Mouse (Mus musculus) heart, adult 2 months (tissue): ENCODE measurements around the gene Rft1. TPM values are rescaled to one million over a fixed set of nuclear protein-coding genes. Genes with fewer than 3 reads are reported as not detected.

Experiments used
- DNase-seq, 2 experiments: peaks; one replicate each; pipeline ENCODE4 v3.0.0; 2021
- H3K27ac ChIP-seq: fragments of 200-600 bp; 2 replicates; pipeline ENCODE4 v1.8.1; 2022
- H3K27me3 ChIP-seq: fragments of 200-500 bp; 2 replicates; pipeline ENCODE4 v1.6.1; 2012; ENCODE audit warnings: mild to moderate bottlenecking, low read length, inconsistent platforms, mixed read lengths; ENCODE audit not compliant: control insufficient read depth, insufficient read depth
- H3K36me3 ChIP-seq: fragments of 200-500 bp; 2 replicates; pipeline ENCODE4 v1.6.1; 2012; ENCODE audit warnings: low read length, inconsistent platforms; ENCODE audit not compliant: control insufficient read depth, insufficient read depth
- H3K4me1 ChIP-seq: fragments of 200-500 bp; 2 replicates; pipeline ENCODE4 v1.6.1; 2011; ENCODE audit warnings: low read length; ENCODE audit not compliant: control insufficient read depth, insufficient read depth
- H3K4me3 ChIP-seq: fragments of 200-600 bp; 2 replicates; pipeline ENCODE4 v1.8.1; 2022
- H3K79me2 ChIP-seq: fragments of 200-500 bp; replicated peaks from 2 replicates; pipeline ENCODE4 v1.6.1; 2012; ENCODE audit warnings: mild to moderate bottlenecking, inconsistent platforms, low read length, moderate library complexity, mixed read lengths; ENCODE audit not compliant: control insufficient read depth, insufficient read depth
- H3K9ac ChIP-seq: fragments of 200-500 bp; 2 replicates; pipeline ENCODE4 v1.6.1; 2012; ENCODE audit warnings: low read depth, mild to moderate bottlenecking, control low read depth, inconsistent platforms, low read length, mixed read lengths
- CTCF ChIP-seq: fragments of 200-600 bp; IDR thresholded peaks from 2 replicates; pipeline ENCODE4 v1.8.1; 2022; ENCODE audit warnings: antibody characterized with exemption, mild to moderate bottlenecking, moderate library complexity
- EP300 ChIP-seq: fragments of 200-500 bp; IDR thresholded peaks from 2 replicates; pipeline ENCODE4 v1.6.1; 2011; ENCODE audit warnings: low read depth, low read length, control low read depth; ENCODE audit not compliant: insufficient read depth
- POLR2A ChIP-seq: fragments of 200-500 bp; IDR thresholded peaks from 2 replicates; pipeline ENCODE4 v1.6.1; 2011; ENCODE audit warnings: mild to moderate bottlenecking, low read depth, low read length, control low read depth; ENCODE audit not compliant: insufficient read depth
- WGBS: fragments of 180-500 bp; shearing (Covaris S2); methylation state at CpG from one replicate; pipeline ENCODE4 v1.1.7; 2018; 5-methylcytosine and 5-hydroxymethylcytosine counted together
- intact Hi-C: fragments of 180-260 bp; cut with DNase I; formaldehyde crosslinking; loops from one replicate; pipeline ENCODE4 v1.15.1; 2025
- polyA plus RNA-seq: library from polyadenylated mRNA; depleted of rRNA; stranded (reverse); fragments of >200 nt; gene quantifications from 2 replicates; pipeline ENCODE4 v1.2.3, GENCODE M21; 2012
- total RNA-seq, 2 experiments: library from RNA; stranded (reverse); gene quantifications; 2 replicates each; pipeline ENCODE4 v1.2.3; 2021

Rft1 gene
- total and polyA plus RNA-seq, 3 experiments, result 6.1 to 8.8 (median 8.1) TPM

GRCm38 (mm10) chr14:30619982-30620578 lies 34.1 kb upstream of the Rft1 start:
- H3K79me2 ChIP-seq, result no peaks in the 10 kb centered on the region
- TF ChIP-seq POLR2A (no peak), EP300 (no peak), CTCF (no peak)
- peak in 1 of 2 experiments; percentile 52 for DNase-seq
- no peak overlapping the region for H3K4me3 ChIP-seq
- no peaks in the 10 kb centered on the region for H3K27me3 ChIP-seq
- no peak overlapping the region for H3K27ac ChIP-seq
- H3K36me3 ChIP-seq, result no peaks in the 10 kb centered on the region
- peaks cover 2% of the 10 kb centered on the region; the same call in 1 of the 2 replicates for H3K4me1 ChIP-seq
- 62% methylated on average over 7 of the region's 7 CpGs for WGBS
- intact Hi-C loops, result no loop called here
- H3K9ac ChIP-seq, result no peak overlapping the region

GRCm38 (mm10) chr14:30622130-30622529 lies 32.0 kb upstream of the Rft1 start:
- DNase-seq, result no peak
- no peaks in the 10 kb centered on the region for H3K36me3 ChIP-seq
- no peaks in the 10 kb centered on the region for H3K27me3 ChIP-seq
- TF ChIP-seq POLR2A (no peak), EP300 (no peak), CTCF (no peak)
- no peaks in the 10 kb centered on the region for H3K79me2 ChIP-seq
- no peak overlapping the region for H3K27ac ChIP-seq
- 62% methylated on average over 7 of the region's 7 CpGs for WGBS
- H3K4me3 ChIP-seq, result no peak overlapping the region
- intact Hi-C loops, result no loop called here
- H3K9ac ChIP-seq, result no peak overlapping the region
- H3K4me1 ChIP-seq, result peaks cover 2% of the 10 kb centered on the region

- H3K4me3 ChIP-seq, result no peak overlapping the region
- H3K9ac ChIP-seq, result no peak overlapping the region
- H3K79me2 ChIP-seq, result no peaks in the 10 kb centered on the region
- WGBS, result 90% methylated on average over 8 of the region's 8 CpGs
- peaks cover 2% of the 10 kb centered on the region for H3K4me1 ChIP-seq
- intact Hi-C loops, result no loop called here
- no peak overlapping the region for H3K27ac ChIP-seq
- no peaks in the 10 kb centered on the region for H3K27me3 ChIP-seq
- no peaks in the 10 kb centered on the region for H3K36me3 ChIP-seq
- no peak for DNase-seq
- TF ChIP-seq EP300 (no peak), CTCF (no peak), POLR2A (no peak)
These were observed 31.6 kb upstream of the Rft1 start for GRCm38 (mm10) chr14:30622556-30622955.

- WGBS, result 50% methylated on average over 8 of the region's 8 CpGs
- Histone ChIP-seq H3K27me3 (no peaks in the 10 kb centered on the region), H3K9ac (no peak overlapping the region), H3K4me1 (peaks cover 2% of the 10 kb centered on the region), H3K4me3 (peak overlapping the region; percentile 93; the same call in 1 of the 2 replicates), H3K79me2 (no peaks in the 10 kb centered on the region), H3K36me3 (no peaks in the 10 kb centered on the region), H3K27ac (no peak overlapping the region; the same call in 1 of the 2 replicates)
- intact Hi-C loops, result no loop called here
- no peak for TF ChIP-seq EP300
- TF ChIP-seq CTCF, result peak; percentile 7; the same call in 1 of the 2 replicates
- TF ChIP-seq POLR2A, result no peak
- no peak for DNase-seq
These were observed 29.9 kb upstream of the Rft1 start for GRCm38 (mm10) chr14:30624277-30624721.

- DNase-seq, result peak; percentile 62 to 72
- intact Hi-C loops, result no loop called here
- peak overlapping the region; percentile 93 for H3K4me3 ChIP-seq
- no peaks in the 10 kb centered on the region for H3K36me3 ChIP-seq
- peak overlapping the region; percentile 78 for H3K9ac ChIP-seq
- no peaks in the 10 kb centered on the region for H3K79me2 ChIP-seq
- H3K4me1 ChIP-seq, result peaks cover under 1% of the 10 kb centered on the region
- 3% methylated on average over 39 of the region's 39 CpGs for WGBS
- H3K27me3 ChIP-seq, result no peaks in the 10 kb centered on the region
- no peak for TF ChIP-seq CTCF
- no peak for TF ChIP-seq POLR2A
- TF ChIP-seq EP300, result no peak
- H3K27ac ChIP-seq, result peak overlapping the region; percentile 76
These were observed 28.9 kb upstream of the Rft1 start for GRCm38 (mm10) chr14:30625131-30625807.
